Mouse (Mus musculus) hindbrain, embryonic 15.5 days (tissue): ENCODE results near the gene Dennd1a. TPM values are rescaled to one million over a fixed set of nuclear protein-coding genes. Genes with fewer than 3 reads are reported as not detected.

Experiments used
- ATAC-seq: fragments of 200-750 bp; cut with Nextera tagmentation; 2 replicates; pipeline ENCODE4 v1.8.0; 2017; ENCODE audit warnings: low read depth, moderate number of reproducible peaks, moderate TSS enrichment; ENCODE audit not compliant: low FRiP score
- H3K27ac ChIP-seq: fragments of 300-500 bp; sonication (generic); replicated peaks from 2 replicates; pipeline ENCODE4 v1.5.1; 2015; ENCODE audit warnings: mild to moderate bottlenecking, inconsistent platforms
- H3K27me3 ChIP-seq: fragments of 300-500 bp; sonication (generic); 2 replicates; pipeline ENCODE4 v1.6.1; 2015; ENCODE audit warnings: control low read depth, inconsistent platforms
- H3K36me3 ChIP-seq: fragments of 300-500 bp; sonication (generic); 2 replicates; pipeline ENCODE4 v1.6.1; 2015; ENCODE audit warnings: control low read depth, inconsistent platforms
- H3K4me1 ChIP-seq: fragments of 300-500 bp; sonication (generic); replicated peaks from 2 replicates; pipeline ENCODE4 v1.6.1; 2015; ENCODE audit warnings: control low read depth, inconsistent platforms
- H3K4me2 ChIP-seq: fragments of 300-500 bp; sonication (generic); 2 replicates; pipeline ENCODE4 v1.6.1; 2015; ENCODE audit warnings: moderate library complexity, mild to moderate bottlenecking, inconsistent platforms
- H3K4me3 ChIP-seq: fragments of 300-500 bp; sonication (generic); 2 replicates; pipeline ENCODE4 v1.5.1; 2015; ENCODE audit warnings: mild to moderate bottlenecking, inconsistent platforms
- H3K9ac ChIP-seq: fragments of 300-500 bp; sonication (generic); 2 replicates; pipeline ENCODE4 v1.6.1; 2015; ENCODE audit warnings: inconsistent platforms
- H3K9me3 ChIP-seq: fragments of 300-500 bp; sonication (generic); 2 replicates; pipeline ENCODE4 v1.6.1; 2016; ENCODE audit warnings: control low read depth, inconsistent platforms
- WGBS: fragments of 180-500 bp; shearing (Covaris S2); methylation state at CpG from one replicate; pipeline ENCODE4 v1.1.7; 2015; 5-methylcytosine and 5-hydroxymethylcytosine counted together
- polyA plus RNA-seq: library from polyadenylated mRNA; unstranded; fragments of >200 nt; fragmentation: Nextera tagmentation; extraction: Ambion mirVana; gene quantifications from 2 replicates; pipeline ENCODE4 v1.2.1, GENCODE M21; 2015

The Dennd1a gene
- polyA plus RNA-seq, 1 experiment from 2014 or later: 23.0 TPM

DNA sequence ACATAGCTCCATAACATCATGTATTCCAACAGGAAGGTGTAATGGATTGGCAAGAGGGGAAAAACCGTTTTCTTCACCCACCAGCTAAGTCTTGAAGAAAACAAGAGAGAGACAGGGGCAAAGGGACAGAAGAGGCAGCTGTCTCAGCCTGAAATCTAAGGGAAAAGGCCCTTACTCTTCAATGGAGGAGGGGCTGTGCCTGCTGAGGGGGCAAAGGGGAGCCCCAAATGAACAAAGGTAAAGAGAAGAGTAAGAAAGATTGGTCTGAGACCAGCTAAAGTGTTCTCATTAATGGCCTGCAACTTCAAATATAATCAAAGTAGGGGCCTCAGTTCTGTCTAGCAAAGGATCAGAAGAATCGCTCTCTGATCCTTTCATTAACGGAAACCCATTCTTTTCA, 189.7 kb downstream of the Dennd1a start:
- WGBS: 47% methylated on average over 3 of the region's 3 CpGs
- H3K36me3 ChIP-seq: no peaks in the 10 kb centered on the region
- no peak overlapping the region for H3K9ac ChIP-seq
- ATAC-seq: no peak
- H3K27me3 ChIP-seq: no peaks in the 10 kb centered on the region
- H3K4me2 ChIP-seq: no peak overlapping the region
- no peak overlapping the region for H3K4me3 ChIP-seq
- H3K27ac ChIP-seq: no peak overlapping the region
- H3K9me3 ChIP-seq: no peaks in the 10 kb centered on the region
- peaks cover 50% of the 10 kb centered on the region for H3K4me1 ChIP-seq

DNA sequence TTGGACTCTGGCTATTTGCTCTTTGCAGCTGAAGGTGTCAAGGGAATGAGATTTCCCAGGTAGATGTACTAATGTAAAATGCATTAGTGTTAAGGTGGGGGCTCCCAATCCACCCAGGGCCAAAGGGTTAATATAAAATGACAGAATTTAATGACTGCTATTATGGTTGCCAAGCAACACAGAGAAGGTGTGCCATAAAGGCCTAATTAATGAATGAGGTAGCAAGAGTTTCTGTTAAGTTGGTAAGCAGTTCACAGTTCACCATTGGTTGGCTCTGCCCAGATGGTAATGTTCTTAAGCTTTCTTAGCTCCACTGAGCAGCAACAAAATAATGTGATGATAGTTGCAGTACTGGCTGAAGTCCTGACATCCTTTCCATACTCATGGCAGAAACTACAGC, 190.9 kb downstream of the Dennd1a start:
- Histone ChIP-seq H3K9ac (no peak overlapping the region), H3K4me1 (peaks cover 50% of the 10 kb centered on the region), H3K36me3 (no peaks in the 10 kb centered on the region), H3K27me3 (no peaks in the 10 kb centered on the region), H3K4me2 (no peak overlapping the region), H3K9me3 (no peaks in the 10 kb centered on the region), H3K4me3 (no peak overlapping the region), H3K27ac (no peak overlapping the region)
- ATAC-seq: no peak

DNA sequence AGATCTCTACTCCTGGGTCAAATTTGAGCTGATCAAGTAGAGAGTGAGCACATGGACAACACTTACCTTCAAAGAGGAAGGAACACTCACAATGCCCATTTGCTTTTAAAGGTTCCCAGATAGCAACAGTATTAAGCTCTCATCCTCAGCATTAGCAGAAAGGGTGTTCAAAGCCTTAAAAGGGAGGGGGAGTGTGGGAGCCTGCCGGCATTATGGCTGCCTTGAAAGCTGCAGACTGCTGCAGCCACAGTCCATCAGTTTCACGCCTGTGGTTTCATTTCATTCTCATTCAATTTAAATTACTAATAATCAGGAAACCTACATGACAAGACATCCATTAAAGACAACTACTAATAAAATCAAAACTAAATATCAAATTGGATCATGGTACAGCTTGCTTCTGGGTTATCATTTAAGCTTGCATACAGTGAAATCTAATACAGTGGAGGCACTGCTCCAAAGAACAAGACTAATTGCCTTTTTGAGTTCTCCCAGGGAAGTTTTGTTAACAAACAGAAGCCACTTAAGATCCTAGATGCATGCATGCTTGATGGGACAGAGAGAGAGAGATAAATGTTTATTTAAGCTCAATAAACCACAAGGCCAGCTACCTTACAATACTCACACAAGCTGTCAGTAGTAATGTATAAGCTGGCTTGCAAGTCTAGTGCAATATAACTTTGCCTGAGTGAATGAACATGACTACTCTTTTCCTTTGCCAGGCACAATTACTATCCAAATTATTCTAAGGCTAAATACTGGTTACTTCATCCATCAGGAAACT, 192.6 kb downstream of the Dennd1a start:
- Histone ChIP-seq H3K27ac (no peak overlapping the region), H3K4me1 (peaks cover 42% of the 10 kb centered on the region), H3K9me3 (no peaks in the 10 kb centered on the region), H3K9ac (no peak overlapping the region), H3K27me3 (no peaks in the 10 kb centered on the region), H3K36me3 (no peaks in the 10 kb centered on the region), H3K4me2 (no peak overlapping the region), H3K4me3 (no peak overlapping the region)
- peak; percentile 15; the same call in 1 of the 2 replicates for ATAC-seq
- 34% methylated on average over 2 of the region's 2 CpGs for WGBS

DNA sequence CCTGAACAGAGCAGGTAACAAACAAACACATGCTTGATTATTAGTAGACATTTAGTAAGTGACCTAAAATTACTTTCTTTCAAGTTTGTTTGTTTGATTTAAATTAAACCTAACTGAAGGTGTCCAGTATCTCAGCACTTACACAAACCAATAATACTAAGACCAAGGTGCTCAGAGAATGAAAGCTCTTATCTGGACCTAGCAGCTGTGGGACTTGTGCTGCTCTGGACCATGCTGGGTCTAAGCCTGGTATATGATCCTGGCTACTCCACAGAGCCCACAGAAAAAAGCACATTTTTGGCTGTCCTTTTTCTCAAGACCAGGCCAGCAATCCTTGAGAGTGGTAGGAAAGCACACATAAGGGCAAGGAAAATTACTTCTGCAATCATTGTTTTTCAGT, 193.2 kb downstream of the Dennd1a start:
- Histone ChIP-seq H3K27me3 (no peaks in the 10 kb centered on the region), H3K9ac (no peak overlapping the region), H3K4me2 (no peak overlapping the region), H3K4me1 (peaks cover 36% of the 10 kb centered on the region), H3K4me3 (no peak overlapping the region), H3K9me3 (no peaks in the 10 kb centered on the region), H3K27ac (no peak overlapping the region), H3K36me3 (no peaks in the 10 kb centered on the region)
- no peak for ATAC-seq

DNA sequence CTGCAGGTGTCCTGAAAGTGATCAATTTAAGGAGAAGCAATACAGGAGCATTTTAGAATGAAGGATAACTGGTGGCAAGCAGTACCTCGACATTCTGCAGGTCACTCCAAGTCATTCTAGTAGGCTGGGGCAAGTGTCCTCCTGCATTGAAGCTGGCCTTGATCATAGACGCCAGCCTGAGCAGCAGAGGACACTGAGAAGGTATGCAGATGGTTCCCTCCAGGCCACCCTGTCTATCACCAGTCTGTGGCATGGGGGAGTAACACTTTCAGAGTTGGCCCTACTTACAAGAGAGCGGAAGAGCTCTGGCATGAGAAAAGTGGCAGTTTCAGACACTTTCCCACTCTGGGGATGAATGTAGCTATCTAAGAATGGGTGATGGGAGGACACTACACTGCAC, 193.9 kb downstream of the Dennd1a start:
- Histone ChIP-seq H3K4me1 (peaks cover 29% of the 10 kb centered on the region), H3K27ac (no peak overlapping the region), H3K9me3 (no peaks in the 10 kb centered on the region), H3K4me2 (no peak overlapping the region), H3K36me3 (no peaks in the 10 kb centered on the region), H3K4me3 (no peak overlapping the region), H3K27me3 (no peaks in the 10 kb centered on the region), H3K9ac (no peak overlapping the region)
- 89% methylated on average over 3 of the region's 3 CpGs for WGBS
- ATAC-seq: no peak

DNA sequence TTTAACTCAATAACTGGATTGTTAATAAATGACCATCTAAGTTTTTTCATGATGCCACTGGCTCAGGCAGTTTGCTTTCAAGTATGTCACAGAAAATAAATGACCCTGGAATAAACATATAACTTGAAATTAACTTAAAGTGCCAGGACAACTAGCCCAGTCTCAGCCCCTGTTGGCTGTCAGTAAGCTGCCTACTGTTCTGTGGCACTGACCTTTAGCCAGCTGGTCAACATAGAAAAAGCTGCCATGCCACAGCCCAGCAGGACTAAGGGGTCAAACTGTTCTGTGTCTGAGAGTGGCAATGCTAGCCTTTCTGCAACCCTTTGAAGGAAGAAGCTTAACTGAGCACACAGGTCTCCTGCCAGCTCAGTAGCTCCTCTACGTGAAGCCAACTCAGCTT, 198.8 kb downstream of the Dennd1a start:
- Histone ChIP-seq H3K9me3 (no peaks in the 10 kb centered on the region), H3K4me3 (no peak overlapping the region), H3K4me1 (no peaks in the 10 kb centered on the region), H3K36me3 (no peaks in the 10 kb centered on the region), H3K27me3 (no peaks in the 10 kb centered on the region), H3K4me2 (no peak overlapping the region), H3K27ac (no peak overlapping the region), H3K9ac (no peak overlapping the region)
- ATAC-seq: no peak
- WGBS: 77% methylated on average over 1 of the region's 1 CpGs

DNA sequence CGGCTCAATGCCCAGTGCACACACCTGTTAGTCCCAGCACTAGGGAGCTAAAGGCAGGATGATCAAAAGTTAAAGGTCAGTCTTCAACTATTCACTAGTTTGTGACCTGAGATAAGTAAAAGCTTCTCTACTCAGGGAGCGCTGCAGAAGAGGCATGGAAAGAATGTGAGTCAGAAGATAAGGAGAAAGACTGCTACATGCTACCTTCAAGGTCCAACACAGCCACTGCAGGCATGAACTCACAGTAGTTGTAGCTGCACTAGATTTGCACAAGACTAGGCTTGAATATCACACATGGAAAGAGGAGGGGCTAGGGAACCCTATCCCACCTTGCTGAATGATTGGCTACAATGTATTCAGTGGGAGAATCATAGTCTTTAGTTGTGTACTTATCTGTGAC, 202.1 kb downstream of the Dennd1a start:
- Histone ChIP-seq H3K27ac (no peak overlapping the region), H3K36me3 (no peaks in the 10 kb centered on the region), H3K9me3 (no peaks in the 10 kb centered on the region), H3K4me1 (no peaks in the 10 kb centered on the region), H3K9ac (no peak overlapping the region), H3K4me3 (no peak overlapping the region), H3K27me3 (no peaks in the 10 kb centered on the region), H3K4me2 (no peak overlapping the region)
- WGBS: 91% methylated on average over 2 of the region's 2 CpGs
- ATAC-seq: no peak

DNA sequence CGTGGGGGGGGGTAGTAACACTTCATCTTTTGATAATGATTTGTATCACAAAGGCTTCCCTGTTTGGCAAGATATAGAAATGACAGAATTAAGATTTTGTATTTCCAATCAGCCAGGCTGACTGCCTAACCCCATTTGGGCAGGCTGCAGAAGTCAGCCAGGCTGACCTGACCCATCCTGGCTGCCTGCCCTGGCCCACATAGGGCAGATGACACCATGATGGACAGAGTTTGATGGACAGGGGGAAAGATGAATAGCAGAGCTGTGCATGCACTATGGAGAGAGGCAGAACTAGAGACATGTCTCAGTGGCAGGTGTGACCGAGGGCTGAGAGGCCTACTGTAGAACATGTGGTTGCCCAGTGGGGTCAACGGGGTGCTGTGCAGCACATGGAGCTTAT, 203.9 kb downstream of the Dennd1a start:
- ATAC-seq: no peak

DNA sequence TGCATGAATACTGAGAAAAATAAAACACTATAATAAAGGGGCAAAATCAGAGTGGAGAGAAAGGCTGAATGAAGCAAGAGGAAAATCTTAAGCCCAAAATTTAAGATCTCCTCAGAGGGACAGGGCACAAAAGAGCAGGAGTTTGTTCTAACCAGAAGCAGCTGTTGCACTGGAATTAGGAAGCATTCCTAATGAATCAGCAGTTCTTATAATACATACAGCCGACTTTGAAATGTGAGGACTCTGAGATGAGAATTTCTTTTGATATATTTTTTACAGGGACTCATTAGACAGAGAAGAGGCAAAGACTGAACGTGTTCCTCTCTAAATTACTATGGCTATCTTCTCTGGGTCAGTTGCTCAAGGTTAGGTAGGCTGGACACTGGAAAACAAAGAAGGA, 212.7 kb downstream of the Dennd1a start:
- no peaks in the 10 kb centered on the region for H3K4me1 ChIP-seq
- no peak overlapping the region for H3K4me2 ChIP-seq
- H3K9ac ChIP-seq: no peak overlapping the region
- WGBS: 54% methylated on average over 2 of the region's 2 CpGs
- H3K27ac ChIP-seq: no peak overlapping the region
- no peaks in the 10 kb centered on the region for H3K36me3 ChIP-seq
- H3K27me3 ChIP-seq: no peaks in the 10 kb centered on the region
- no peaks in the 10 kb centered on the region for H3K9me3 ChIP-seq
- H3K4me3 ChIP-seq: no peak overlapping the region
- ATAC-seq: no peak

More for the DNA sequence above, 203.9 kb downstream of the Dennd1a start:
- no peak overlapping the region for H3K4me2 ChIP-seq
- no peaks in the 10 kb centered on the region for H3K9me3 ChIP-seq
- no peaks in the 10 kb centered on the region for H3K36me3 ChIP-seq
- 93% methylated on average over 3 of the region's 3 CpGs for WGBS
- H3K4me1 ChIP-seq: no peaks in the 10 kb centered on the region
- H3K27ac ChIP-seq: no peak overlapping the region
- no peak overlapping the region for H3K9ac ChIP-seq
- no peaks in the 10 kb centered on the region for H3K27me3 ChIP-seq
- H3K4me3 ChIP-seq: no peak overlapping the region

DNA sequence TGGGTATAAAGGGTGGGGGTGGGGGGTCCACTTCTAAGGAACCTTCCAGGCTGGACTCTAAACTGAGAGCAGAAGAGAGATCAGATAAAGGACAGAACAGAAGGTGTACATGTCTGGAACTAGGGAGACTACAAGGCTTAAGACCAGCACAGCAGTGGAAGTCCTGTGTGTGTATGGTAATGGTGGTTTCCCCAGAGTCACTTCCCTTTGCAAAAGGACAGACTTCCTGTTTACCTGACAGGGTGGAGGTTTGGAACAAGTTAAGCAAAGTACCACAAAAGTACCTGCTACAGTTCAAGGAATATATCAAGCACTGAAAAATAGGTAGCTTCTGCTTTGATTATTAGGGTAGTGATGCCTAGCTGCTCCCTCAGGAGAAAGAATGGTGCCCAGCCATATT, 215.1 kb downstream of the Dennd1a start:
- Histone ChIP-seq H3K36me3 (no peaks in the 10 kb centered on the region), H3K27ac (no peak overlapping the region), H3K4me2 (no peak overlapping the region), H3K4me1 (no peaks in the 10 kb centered on the region), H3K4me3 (no peak overlapping the region), H3K9me3 (no peaks in the 10 kb centered on the region), H3K9ac (no peak overlapping the region), H3K27me3 (no peaks in the 10 kb centered on the region)
- ATAC-seq: no peak

DNA sequence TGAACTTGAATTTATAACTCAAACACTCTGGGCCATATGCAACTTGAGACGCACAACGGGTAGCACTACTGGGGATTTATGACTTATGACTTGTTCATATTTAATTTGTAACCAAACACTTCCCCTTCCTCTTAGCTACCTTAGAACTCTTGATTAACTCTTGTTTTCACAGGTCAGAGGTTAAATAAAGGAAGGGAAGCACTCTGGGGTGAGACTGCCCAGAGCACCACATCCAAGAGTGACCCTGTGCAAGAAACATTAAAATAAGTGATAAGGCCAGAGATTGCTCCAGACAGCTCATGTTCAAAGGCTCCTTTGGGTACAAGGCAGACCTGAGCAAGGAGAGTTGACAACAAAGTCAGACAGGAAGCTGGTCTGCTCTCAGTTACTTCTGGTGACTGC, 219.0 kb downstream of the Dennd1a start:
- Histone ChIP-seq H3K9me3 (no peaks in the 10 kb centered on the region), H3K4me2 (no peak overlapping the region), H3K27me3 (no peaks in the 10 kb centered on the region), H3K9ac (no peak overlapping the region), H3K27ac (no peak overlapping the region), H3K4me1 (no peaks in the 10 kb centered on the region), H3K36me3 (no peaks in the 10 kb centered on the region), H3K4me3 (no peak overlapping the region)
- 71% methylated on average over 2 of the region's 2 CpGs for WGBS
- ATAC-seq: no peak

DNA sequence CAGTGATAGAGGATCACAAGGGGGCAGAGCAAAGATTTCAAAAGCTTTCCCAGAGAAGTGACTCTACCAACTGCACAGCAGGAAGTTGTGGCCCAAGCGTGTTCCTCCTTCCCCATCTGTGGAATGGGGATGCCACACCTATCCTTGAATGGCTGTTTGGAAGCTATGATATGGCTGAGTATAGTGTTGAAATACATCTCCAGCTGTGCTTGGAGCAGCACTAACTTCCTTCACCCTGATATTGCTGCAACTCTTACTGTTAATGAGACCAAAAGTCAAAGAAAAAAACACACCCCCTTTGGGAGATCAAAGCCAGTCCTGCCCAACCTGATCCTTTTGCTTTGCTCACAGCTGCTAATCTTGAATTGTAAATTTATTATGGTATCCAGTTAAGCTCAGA, 221.3 kb downstream of the Dennd1a start:
- no peak overlapping the region for H3K4me2 ChIP-seq
- no peaks in the 10 kb centered on the region for H3K27me3 ChIP-seq
- ATAC-seq: no peak
- H3K27ac ChIP-seq: no peak overlapping the region
- WGBS: 72% methylated on average over 1 of the region's 1 CpGs
- H3K9ac ChIP-seq: no peak overlapping the region
- H3K36me3 ChIP-seq: no peaks in the 10 kb centered on the region
- H3K9me3 ChIP-seq: no peaks in the 10 kb centered on the region
- H3K4me3 ChIP-seq: no peak overlapping the region
- no peaks in the 10 kb centered on the region for H3K4me1 ChIP-seq

DNA sequence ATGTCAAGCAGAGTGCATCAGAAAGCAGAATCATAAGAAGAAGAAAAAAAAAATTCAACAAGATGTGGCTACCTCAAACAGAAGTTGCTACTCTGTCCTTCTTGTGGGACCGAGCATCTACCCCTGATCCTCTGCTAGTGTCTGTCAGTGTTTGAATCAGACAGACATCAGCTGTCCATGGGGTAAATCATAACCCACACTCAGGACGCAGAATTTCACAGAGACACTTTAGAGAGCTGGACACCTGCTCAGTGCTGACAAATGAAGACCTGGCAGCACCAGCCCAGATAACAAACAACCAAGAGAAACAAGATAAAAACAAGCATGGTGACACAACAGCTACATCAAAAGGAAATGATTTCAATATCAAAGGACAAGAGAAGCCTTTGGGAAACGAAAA, 222.9 kb downstream of the Dennd1a start:
- Histone ChIP-seq H3K4me2 (no peak overlapping the region), H3K9ac (no peak overlapping the region), H3K36me3 (no peaks in the 10 kb centered on the region), H3K27me3 (no peaks in the 10 kb centered on the region), H3K9me3 (no peaks in the 10 kb centered on the region), H3K4me1 (no peaks in the 10 kb centered on the region), H3K27ac (no peak overlapping the region), H3K4me3 (no peak overlapping the region)
- no peak for ATAC-seq
- 62% methylated on average over 3 of the region's 3 CpGs for WGBS
